Comparison of ENCODE assay signal across 29 mouse cellular contexts in genomic region chr4:120683278-120683997, GRCm38 (mm10). TPM values are rescaled to one million over a fixed set of nuclear protein-coding genes. Genes with fewer than 3 reads are reported as not detected.
DNase-seq lines count a peak whose midpoint lies in the region; ATAC-seq lines count a peak whose summit lies in the region.
"Had no signal": no experiment of that assay in that cellular context is flagged by ENCODE, and none has a peak within 500 bp of the region (broad histone marks: within the 10 kb centered on the region; RNA-seq: fewer than 3 reads in every experiment).

No protein-coding gene starts in this region.

- H3K9ac ChIP-seq in midbrain, embryonic 11.5 days (ENCODE audit: low read length) = no peak overlapping the region
- H3K9ac ChIP-seq in liver, embryonic 13.5 days = peak overlapping the region; percentile 33
- H3K9ac ChIP-seq in hindbrain, embryonic 16.5 days (ENCODE audit: low read depth, low read length) = no peak overlapping the region
- H3K9ac ChIP-seq: heart, embryonic 13.5 days; hindbrain, embryonic 14.5 days; limb, embryonic 13.5 days; midbrain, embryonic 12.5 days; neural tube, embryonic 13.5 days had no signal

- peak; percentile 76 for DNase-seq in midbrain, embryonic 11.5 days (ENCODE audit: low spot score, missing footprints)
- DNase-seq in midbrain, embryonic 10.5 days (ENCODE audit: low spot score) = no peak
- DNase-seq in c-Kit-positive CD71-positive TER-119-negative erythroid progenitor cells, embryonic 14.5 days (ENCODE audit: low read depth) = peak; percentile 73
- DNase-seq in liver, embryonic 13.5 days = peak; percentile 61
- DNase-seq in layer of hippocampus, postnatal 36 days = no peak
- no peak for DNase-seq in cerebellum, postnatal 14 days
- DNase-seq: adrenal gland, adult 2 months; cerebellum, adult 11 months; cerebellum, adult 9-10 months; gastrocnemius, adult 2 months; gastrocnemius, postnatal 36 days; heart, postnatal 10 days; kidney, adult 2 months; kidney, postnatal 36 days; lung, adult 2 months; lung, postnatal 10 days; right cerebral cortex, postnatal 14 days; thymus, postnatal 14 days had no signal

- no peak overlapping the region for H3K4me3 ChIP-seq in midbrain, embryonic 11.5 days (ENCODE audit: low read depth, low read length)
- H3K4me3 ChIP-seq in midbrain, embryonic 10.5 days = no peak overlapping the region
- peak overlapping the region; percentile 29; the same call in 1 of the 2 replicates for H3K4me3 ChIP-seq in liver, embryonic 13.5 days (replicated peaks)
- H3K4me3 ChIP-seq in hindbrain, embryonic 16.5 days (ENCODE audit: low read length) = no peak overlapping the region
- H3K4me3 ChIP-seq: erythroblast, embryonic 14.5 days; gastrocnemius, adult 2 months; heart, embryonic 13.5 days; layer of hippocampus, adult 2 months; limb, embryonic 13.5 days; midbrain, embryonic 12.5 days; neural tube, embryonic 13.5 days had no signal

- H3K27me3 ChIP-seq in midbrain, embryonic 11.5 days (ENCODE audit: control insufficient read depth, insufficient read depth, low read length) = no peaks in the 10 kb centered on the region
- no peaks in the 10 kb centered on the region for H3K27me3 ChIP-seq in midbrain, embryonic 10.5 days (ENCODE audit: low read depth, poor library complexity, severe bottlenecking)
- H3K27me3 ChIP-seq in liver, embryonic 13.5 days = no peaks in the 10 kb centered on the region
- H3K27me3 ChIP-seq in hindbrain, embryonic 16.5 days (replicated peaks; ENCODE audit: control insufficient read depth, insufficient read depth, low read length) = no peaks in the 10 kb centered on the region
- H3K27me3 ChIP-seq: heart, embryonic 13.5 days; limb, embryonic 13.5 days had no signal

- H3K9me3 ChIP-seq in midbrain, embryonic 11.5 days (ENCODE audit: control insufficient read depth, low read length) = 0 out of 2 replicates have a peak, but pooled peaks cover 3% of the 10 kb centered on the region
- H3K9me3 ChIP-seq in midbrain, embryonic 10.5 days (replicated peaks) = no peaks in the 10 kb centered on the region
- no peaks in the 10 kb centered on the region for H3K9me3 ChIP-seq in liver, embryonic 13.5 days (replicated peaks)
- H3K9me3 ChIP-seq in hindbrain, embryonic 16.5 days (ENCODE audit: control insufficient read depth, low read length) = no peaks in the 10 kb centered on the region
- H3K9me3 ChIP-seq: heart, embryonic 13.5 days; limb, embryonic 13.5 days; midbrain, embryonic 12.5 days; neural tube, embryonic 13.5 days had no signal

- no peak overlapping the region for H3K27ac ChIP-seq in midbrain, embryonic 11.5 days (ENCODE audit: low read depth, low read length)
- no peak overlapping the region for H3K27ac ChIP-seq in midbrain, embryonic 10.5 days (replicated peaks)
- peak overlapping the region; percentile 84 for H3K27ac ChIP-seq in liver, embryonic 13.5 days
- H3K27ac ChIP-seq in hindbrain, embryonic 16.5 days (ENCODE audit: low read depth, low read length) = no peak overlapping the region
- H3K27ac ChIP-seq: gastrocnemius, adult 2 months; heart, embryonic 13.5 days; hindbrain, embryonic 14.5 days; layer of hippocampus, adult 2 months; limb, embryonic 13.5 days; midbrain, embryonic 12.5 days; neural tube, embryonic 13.5 days had no signal

- no peak overlapping the region for H3K4me2 ChIP-seq in midbrain, embryonic 11.5 days
- peak overlapping the region; percentile 46 for H3K4me2 ChIP-seq in liver, embryonic 13.5 days
- no peak overlapping the region for H3K4me2 ChIP-seq in hindbrain, embryonic 16.5 days (ENCODE audit: low read length)
- H3K4me2 ChIP-seq: heart, embryonic 13.5 days; hindbrain, embryonic 14.5 days; limb, embryonic 13.5 days; midbrain, embryonic 12.5 days; neural tube, embryonic 13.5 days had no signal

- 61% methylated on average over 9 of the region's 9 CpGs for whole genome bisulfite sequencing in midbrain, embryonic 11.5 days
- 56% methylated on average over 9 of the region's 9 CpGs for WGBS in midbrain, embryonic 10.5 days
- 23% methylated on average over 9 of the region's 9 CpGs for WGBS in liver, embryonic 13.5 days (ENCODE audit: insufficient replicate concordance)
- WGBS in hindbrain, embryonic 16.5 days = 47% methylated on average over 9 of the region's 9 CpGs

- 0 out of 2 replicates have a peak, but pooled peaks have one; percentile 44 for ATAC-seq in midbrain, embryonic 11.5 days (ENCODE audit: low FRiP score)
- peak; percentile 88 for ATAC-seq in liver, embryonic 13.5 days (ENCODE audit: low read depth)
- ATAC-seq in hindbrain, embryonic 16.5 days = no peak
- ATAC-seq: activated CD4-positive, CD25-positive, alpha-beta regulatory T cell, adult 4 months; forebrain, embryonic 16.5 days; inflammation-experienced regulatory T-cells, adult 6 months had no signal

- H3K4me1 ChIP-seq in midbrain, embryonic 11.5 days (ENCODE audit: control insufficient read depth, insufficient read depth, low read length) = no peaks in the 10 kb centered on the region
- H3K4me1 ChIP-seq in midbrain, embryonic 10.5 days = 0 out of 2 replicates have a peak, but pooled peaks cover 3% of the 10 kb centered on the region
- peaks cover 61% of the 10 kb centered on the region for H3K4me1 ChIP-seq in liver, embryonic 13.5 days (replicated peaks)
- 0 out of 2 replicates have a peak, but pooled peaks cover 2% of the 10 kb centered on the region for H3K4me1 ChIP-seq in hindbrain, embryonic 16.5 days (ENCODE audit: control insufficient read depth, insufficient read depth, low read depth, low read length)

- no peaks in the 10 kb centered on the region for H3K36me3 ChIP-seq in midbrain, embryonic 11.5 days (ENCODE audit: control insufficient read depth, insufficient read depth, low read length)
- no peaks in the 10 kb centered on the region for H3K36me3 ChIP-seq in midbrain, embryonic 10.5 days
- H3K36me3 ChIP-seq in liver, embryonic 13.5 days = no peaks in the 10 kb centered on the region
- no peaks in the 10 kb centered on the region for H3K36me3 ChIP-seq in hindbrain, embryonic 16.5 days (ENCODE audit: control insufficient read depth, insufficient read depth, low read length)
- H3K36me3 ChIP-seq: heart, embryonic 13.5 days; limb, embryonic 13.5 days; midbrain, embryonic 12.5 days; neural tube, embryonic 13.5 days had no signal

RNA-seq across cellular contexts. Expression of gene Cited4, which starts 17.1 kb away (rescaled TPM):
- 8.7 and 8.8 TPM in 2 replicates for polyA plus RNA-seq in midbrain, embryonic 11.5 days (2014; fragmentation: Nextera tagmentation; extraction: Ambion mirVana)
- polyA plus RNA-seq in midbrain, embryonic 10.5 days (2016; fragmentation: Nextera tagmentation; extraction: Ambion mirVana) = 8.5 and 12.7 TPM in 2 replicates
- 124 and 128 TPM in 2 replicates for polyA plus RNA-seq in liver, embryonic 13.5 days (2015; fragmentation: Nextera tagmentation; extraction: Ambion mirVana)
- 1 to 10 TPM; 1.6 to 1.8 TPM for total RNA-seq in layer of hippocampus, postnatal 36 days (2021)
- 1.2 and 2.4 TPM in 2 replicates for polyA plus RNA-seq in hindbrain, embryonic 16.5 days (2015; fragmentation: Nextera tagmentation; extraction: Ambion mirVana)

Comparison
In these comparisons a context has a peak if more than half of its experiments do, and no peak if none do; other contexts are left out.
1. DNase-seq: peak in midbrain, embryonic 11.5 days (single experiment), c-Kit-positive CD71-positive TER-119-negative erythroid progenitor cells, embryonic 14.5 days (single experiment) and liver, embryonic 13.5 days (single experiment); none in midbrain, embryonic 10.5 days (single experiment), layer of hippocampus, postnatal 36 days (0 of 2) and cerebellum, postnatal 14 days (0 of 2).